ENCODE assay signal across 9 mouse cellular contexts in the genomic region with DNA sequence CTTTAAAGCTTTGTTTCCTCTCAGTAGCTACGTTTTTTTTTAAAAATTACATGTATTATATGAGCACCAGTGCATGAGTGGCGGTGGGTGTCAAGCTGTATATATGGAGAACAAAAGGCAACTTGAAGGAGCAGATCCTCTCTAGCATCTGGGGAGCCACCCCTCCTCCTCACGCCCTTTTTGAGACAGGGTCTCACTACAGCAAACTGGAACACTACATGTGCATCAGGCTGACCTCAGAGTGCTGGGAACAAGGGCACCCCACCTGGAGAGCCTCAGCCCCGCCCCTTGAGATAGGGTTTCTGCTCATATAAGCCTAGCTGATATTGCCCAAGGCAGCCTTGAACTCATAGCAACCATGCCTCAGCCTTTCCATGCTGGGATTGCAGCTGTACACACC. TPM values are rescaled to one million over a fixed set of nuclear protein-coding genes. Genes with fewer than 3 reads are reported as not detected.
DNase-seq lines count a peak whose midpoint lies in the region; ATAC-seq and TF ChIP-seq lines count a peak whose summit lies in the region.
"Had no signal": no experiment of that assay in that cellular context is flagged by ENCODE, and none has a peak within 500 bp of the region (broad histone marks: within the 10 kb centered on the region; RNA-seq: fewer than 3 reads in every experiment).

No protein-coding gene starts in this region.

- H3K4me3 ChIP-seq in kidney, postnatal 0 days (replicated peaks; ENCODE audit: low read depth, low read length), result no peak overlapping the region
- no peak overlapping the region for H3K4me3 ChIP-seq in forebrain, embryonic 11.5 days (ENCODE audit: low read depth, low read length)
- H3K4me3 ChIP-seq in intestine, embryonic 14.5 days (ENCODE audit: low read depth, low read length), result no peak overlapping the region
- peak overlapping the region; percentile 54 for H3K4me3 ChIP-seq in midbrain, embryonic 15.5 days

- peaks cover 20% of the 10 kb centered on the region for H3K4me1 ChIP-seq in kidney, postnatal 0 days (replicated peaks; ENCODE audit: insufficient read depth, low read length)
- H3K4me1 ChIP-seq in forebrain, embryonic 11.5 days (replicated peaks; ENCODE audit: control insufficient read depth, insufficient read depth, low read length), result peaks cover 24% of the 10 kb centered on the region
- peaks cover 23% of the 10 kb centered on the region for H3K4me1 ChIP-seq in intestine, embryonic 14.5 days (replicated peaks; ENCODE audit: control insufficient read depth, insufficient read depth, low read length)
- peaks cover 48% of the 10 kb centered on the region for H3K4me1 ChIP-seq in midbrain, embryonic 15.5 days

- peaks cover 35% of the 10 kb centered on the region for H3K36me3 ChIP-seq in kidney, postnatal 0 days (ENCODE audit: insufficient read depth, low read length)
- H3K36me3 ChIP-seq in forebrain, embryonic 11.5 days (ENCODE audit: control insufficient read depth, insufficient read depth, low read length), result peaks cover 12% of the 10 kb centered on the region
- H3K36me3 ChIP-seq in intestine, embryonic 14.5 days (ENCODE audit: control insufficient read depth, insufficient read depth, low read length), result peaks cover 40% of the 10 kb centered on the region
- H3K36me3 ChIP-seq in midbrain, embryonic 15.5 days (replicated peaks), result peaks cover 38% of the 10 kb centered on the region

- no peak for TF ChIP-seq CTCF in kidney, postnatal 0 days (IDR thresholded peaks at IDR 0.05; ENCODE audit: low read depth)

- no peaks in the 10 kb centered on the region for H3K27me3 ChIP-seq in kidney, postnatal 0 days (ENCODE audit: insufficient read depth, low read length)
- H3K27me3 ChIP-seq in forebrain, embryonic 11.5 days (ENCODE audit: control insufficient read depth, insufficient read depth, low read length), result no peaks in the 10 kb centered on the region
- no peaks in the 10 kb centered on the region for H3K27me3 ChIP-seq in intestine, embryonic 14.5 days (replicated peaks; ENCODE audit: control insufficient read depth, insufficient read depth, low read length)
- no peaks in the 10 kb centered on the region for H3K27me3 ChIP-seq in midbrain, embryonic 15.5 days (replicated peaks)
- H3K27me3 ChIP-seq: Patski had no signal

- H3K9me3 ChIP-seq in kidney, postnatal 0 days (replicated peaks; ENCODE audit: low read length), result no peaks in the 10 kb centered on the region
- H3K9me3 ChIP-seq in forebrain, embryonic 11.5 days (ENCODE audit: control insufficient read depth, low read length), result no peaks in the 10 kb centered on the region
- H3K9me3 ChIP-seq in intestine, embryonic 14.5 days (ENCODE audit: control insufficient read depth, low read length), result no peaks in the 10 kb centered on the region
- H3K9me3 ChIP-seq in midbrain, embryonic 15.5 days, result no peaks in the 10 kb centered on the region

- WGBS in kidney, postnatal 0 days, result 43% methylated on average over 4 of the region's 4 CpGs
- WGBS in forebrain, embryonic 11.5 days, result 40% methylated on average over 4 of the region's 4 CpGs
- 48% methylated on average over 4 of the region's 4 CpGs for WGBS in intestine, embryonic 14.5 days
- WGBS in midbrain, embryonic 15.5 days, result 43% methylated on average over 4 of the region's 4 CpGs

- peak overlapping the region; percentile 84 for H3K4me2 ChIP-seq in kidney, postnatal 0 days (ENCODE audit: low read length)
- H3K4me2 ChIP-seq in forebrain, embryonic 11.5 days (ENCODE audit: low read depth, low read length, severe bottlenecking), result no peak overlapping the region; the same call in 1 of the 2 replicates
- peak overlapping the region; percentile 83 for H3K4me2 ChIP-seq in intestine, embryonic 14.5 days (ENCODE audit: low read length)
- peak overlapping the region; percentile 82 for H3K4me2 ChIP-seq in midbrain, embryonic 15.5 days

- no peak for ATAC-seq in kidney, postnatal 0 days (replicated peaks; ENCODE audit: low FRiP score, low read depth)
- no peak for ATAC-seq in forebrain, embryonic 11.5 days (replicated peaks; ENCODE audit: low FRiP score)
- no peak for ATAC-seq in intestine, embryonic 14.5 days (replicated peaks; ENCODE audit: low FRiP score, low TSS enrichment, low read depth)
- no peak for ATAC-seq in midbrain, embryonic 15.5 days (replicated peaks)
- ATAC-seq: Patski had no signal

- intact Hi-C loops in left cerebral cortex, postnatal 4 days (cut with DNase I), result no loop called here

- H3K27ac ChIP-seq in kidney, postnatal 0 days, result peak overlapping the region; percentile 93
- H3K27ac ChIP-seq in forebrain, embryonic 11.5 days (ENCODE audit: low read depth, low read length), result 0 out of 2 replicates have a peak overlapping the region, but pooled peaks have one; percentile 79
- peak overlapping the region; percentile 81; the same call in 1 of the 2 replicates for H3K27ac ChIP-seq in intestine, embryonic 14.5 days (ENCODE audit: low read depth)
- H3K27ac ChIP-seq in midbrain, embryonic 15.5 days, result peak overlapping the region; percentile 91

- no peak for DNase-seq in kidney, postnatal 0 days (ENCODE audit: low spot score)
- DNase-seq in kidney, adult 9 months, result no peak
- DNase-seq in forebrain, embryonic 11.5 days (ENCODE audit: low spot score), result no peak
- no peak for DNase-seq in intestine, embryonic 14.5 days (ENCODE audit: low spot score)
- no peak for DNase-seq in embryo, embryonic 9.5 days (ENCODE audit: extremely low spot score)
- DNase-seq in left cerebral cortex, postnatal 4 days, result no peak
- no peak for DNase-seq in urinary bladder, adult 18-20 months (ENCODE audit: low spot score in 2 of 2)

- H3K9ac ChIP-seq in kidney, postnatal 0 days (ENCODE audit: low read depth, low read length), result 0 out of 2 replicates have a peak overlapping the region, but pooled peaks have one; percentile 27
- H3K9ac ChIP-seq in forebrain, embryonic 11.5 days (ENCODE audit: low read length), result no peak overlapping the region; the same call in 1 of the 2 replicates
- H3K9ac ChIP-seq in intestine, embryonic 14.5 days (ENCODE audit: low read length), result peak overlapping the region; percentile 6; the same call in 1 of the 2 replicates
- no peak overlapping the region for H3K9ac ChIP-seq in midbrain, embryonic 15.5 days

RNA-seq across cellular contexts. Expression of gene Ccdc28b, which starts 1.7 kb away (rescaled TPM):
- polyA plus RNA-seq in kidney, postnatal 0 days (2015; fragmentation: Nextera tagmentation; extraction: Ambion mirVana), result 64.8 and 69.5 TPM in 2 replicates
- polyA plus RNA-seq in forebrain, embryonic 11.5 days (2014; fragmentation: Nextera tagmentation; extraction: Ambion mirVana), result 57.6 and 66.1 TPM in 2 replicates
- 43.1 and 45.5 TPM in 2 replicates for polyA plus RNA-seq in intestine, embryonic 14.5 days (2014; fragmentation: Nextera tagmentation; extraction: Ambion mirVana)
- 166 and 173 TPM in 2 replicates for polyA plus RNA-seq in midbrain, embryonic 15.5 days (2015; fragmentation: Nextera tagmentation; extraction: Ambion mirVana)
- total RNA-seq in left cerebral cortex, postnatal 4 days (2021), result 100 to 1,000 TPM; 125 to 131 TPM

RNA-seq across cellular contexts. Expression of gene Iqcc, which starts 6.6 kb away (rescaled TPM):
- polyA plus RNA-seq in kidney, postnatal 0 days (2015; fragmentation: Nextera tagmentation; extraction: Ambion mirVana), result 30.2 and 31.6 TPM in 2 replicates
- polyA plus RNA-seq in forebrain, embryonic 11.5 days (2014; fragmentation: Nextera tagmentation; extraction: Ambion mirVana), result 25.4 and 27.2 TPM in 2 replicates
- 26.2 and 26.4 TPM in 2 replicates for polyA plus RNA-seq in intestine, embryonic 14.5 days (2014; fragmentation: Nextera tagmentation; extraction: Ambion mirVana)
- polyA plus RNA-seq in midbrain, embryonic 15.5 days (2015; fragmentation: Nextera tagmentation; extraction: Ambion mirVana), result 27.0 and 33.0 TPM in 2 replicates
- 10 to 100 TPM; 26.1 to 28.8 TPM for total RNA-seq in left cerebral cortex, postnatal 4 days (2021)

RNA-seq across cellular contexts. Expression of gene Dcdc2b, which starts 11.4 kb away (rescaled TPM):
- polyA plus RNA-seq in kidney, postnatal 0 days (2015; fragmentation: Nextera tagmentation; extraction: Ambion mirVana), result 1.9 and 2.3 TPM in 2 replicates
- polyA plus RNA-seq in forebrain, embryonic 11.5 days (2014; fragmentation: Nextera tagmentation; extraction: Ambion mirVana), result 2.5 and 2.6 TPM in 2 replicates
- polyA plus RNA-seq in intestine, embryonic 14.5 days (2014; fragmentation: Nextera tagmentation; extraction: Ambion mirVana), result 2.6 and 3.7 TPM in 2 replicates
- polyA plus RNA-seq in midbrain, embryonic 15.5 days (2015; fragmentation: Nextera tagmentation; extraction: Ambion mirVana), result 4.2 and 4.6 TPM in 2 replicates
- total RNA-seq in left cerebral cortex, postnatal 4 days (2021), result 1 to 10 TPM; 3.4 to 4.0 TPM

RNA-seq across cellular contexts. Expression of gene Txlna, which starts 15.4 kb away (rescaled TPM):
- 42.9 and 50.3 TPM in 2 replicates for polyA plus RNA-seq in kidney, postnatal 0 days (2015; fragmentation: Nextera tagmentation; extraction: Ambion mirVana)
- polyA plus RNA-seq in forebrain, embryonic 11.5 days (2014; fragmentation: Nextera tagmentation; extraction: Ambion mirVana), result 109 and 115 TPM in 2 replicates
- polyA plus RNA-seq in intestine, embryonic 14.5 days (2014; fragmentation: Nextera tagmentation; extraction: Ambion mirVana), result 81.7 and 92.8 TPM in 2 replicates
- 52.7 and 59.2 TPM in 2 replicates for polyA plus RNA-seq in midbrain, embryonic 15.5 days (2015; fragmentation: Nextera tagmentation; extraction: Ambion mirVana)
- total RNA-seq in left cerebral cortex, postnatal 4 days (2021), result 10 to 100 TPM; 39.7 to 44.7 TPM

RNA-seq across cellular contexts. Expression of gene Tmem234, which starts 25.0 kb away (rescaled TPM):
- 188 and 197 TPM in 2 replicates for polyA plus RNA-seq in kidney, postnatal 0 days (2015; fragmentation: Nextera tagmentation; extraction: Ambion mirVana)
- 188 and 192 TPM in 2 replicates for polyA plus RNA-seq in forebrain, embryonic 11.5 days (2014; fragmentation: Nextera tagmentation; extraction: Ambion mirVana)
- 197 and 212 TPM in 2 replicates for polyA plus RNA-seq in intestine, embryonic 14.5 days (2014; fragmentation: Nextera tagmentation; extraction: Ambion mirVana)
- polyA plus RNA-seq in midbrain, embryonic 15.5 days (2015; fragmentation: Nextera tagmentation; extraction: Ambion mirVana), result 198 and 199 TPM in 2 replicates
- 100 to 1,000 TPM in 1 of 2 experiments, 10 to 100 TPM in 1; 99.9 to 102 TPM for total RNA-seq in left cerebral cortex, postnatal 4 days (2021)

Comparison
In these comparisons a context has a peak if more than half of its experiments do, and no peak if none do; other contexts are left out.
1. H3K9ac ChIP-seq: peak in kidney, postnatal 0 days (single experiment) and intestine, embryonic 14.5 days (single experiment); none in forebrain, embryonic 11.5 days (single experiment) and midbrain, embryonic 15.5 days (single experiment).
2. Peak in every context shown above with its lines, with median percentiles within 50 percentile points of each other: H3K27ac ChIP-seq.